Comparison of ENCODE assay signal across 8 mouse cellular contexts in the genomic region with DNA sequence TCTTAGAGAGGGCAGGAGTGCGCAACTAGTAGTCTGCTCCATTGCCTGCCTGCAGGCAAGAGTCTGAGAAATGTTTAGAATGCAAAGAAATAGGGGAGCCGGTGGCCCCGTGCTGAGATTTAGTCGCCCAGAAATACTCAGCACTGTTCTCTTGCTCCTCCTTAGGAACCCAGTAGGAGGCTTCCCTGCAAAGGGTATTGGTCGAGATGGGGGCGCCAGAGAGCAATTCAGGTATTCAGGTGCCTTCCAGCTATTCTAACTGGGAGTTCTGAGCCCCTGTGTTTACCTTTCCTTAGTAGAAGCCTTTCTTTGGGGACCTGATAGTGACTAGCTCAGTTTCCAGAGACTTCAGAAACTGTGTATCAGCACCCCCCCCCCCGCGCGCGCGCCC. TPM values are rescaled to one million over a fixed set of nuclear protein-coding genes. Genes with fewer than 3 reads are reported as not detected.
DNase-seq lines count a peak whose midpoint lies in the region; ATAC-seq lines count a peak whose summit lies in the region.

No protein-coding gene starts in this region.

- peaks cover 71% of the 10 kb centered on the region for H3K27me3 ChIP-seq in megakaryocyte, embryonic 14.5 days (replicated peaks)
- H3K27me3 ChIP-seq in embryonic facial prominence, embryonic 11.5 days (ENCODE audit: control insufficient read depth, insufficient read depth, low read length), result peaks cover 42% of the 10 kb centered on the region
- peaks cover 19% of the 10 kb centered on the region for H3K27me3 ChIP-seq in hindbrain, embryonic 16.5 days (replicated peaks; ENCODE audit: control insufficient read depth, insufficient read depth, low read length)
- H3K27me3 ChIP-seq in liver, embryonic 16.5 days (ENCODE audit: control insufficient read depth, insufficient read depth, low read depth, low read length), result peaks cover 59% of the 10 kb centered on the region
- peaks cover 71% of the 10 kb centered on the region for H3K27me3 ChIP-seq in neural tube, embryonic 15.5 days (replicated peaks)

- H3K4me3 ChIP-seq in megakaryocyte, embryonic 14.5 days (replicated peaks), result peak overlapping the region; percentile 92
- peak overlapping the region; percentile 30 for H3K4me3 ChIP-seq in embryonic facial prominence, embryonic 11.5 days (ENCODE audit: low read depth, low read length)
- peak overlapping the region; percentile 39 for H3K4me3 ChIP-seq in hindbrain, embryonic 16.5 days (ENCODE audit: low read length)
- peak overlapping the region; percentile 49 for H3K4me3 ChIP-seq in liver, embryonic 16.5 days (ENCODE audit: low read depth, low read length)
- peak overlapping the region; percentile 37 for H3K4me3 ChIP-seq in neural tube, embryonic 15.5 days (replicated peaks)

- H3K9ac ChIP-seq in embryonic facial prominence, embryonic 11.5 days (replicated peaks; ENCODE audit: low read length), result no peak overlapping the region
- H3K9ac ChIP-seq in hindbrain, embryonic 16.5 days (ENCODE audit: low read depth, low read length), result peak overlapping the region; percentile 52
- no peak overlapping the region for H3K9ac ChIP-seq in liver, embryonic 16.5 days (ENCODE audit: low read depth, low read length)
- H3K9ac ChIP-seq in neural tube, embryonic 15.5 days (replicated peaks), result no peak overlapping the region

- no peak for ATAC-seq in megakaryocyte, adult 5-6 weeks (ENCODE audit: poor library complexity, severe bottlenecking)
- no peak for ATAC-seq in embryonic facial prominence, embryonic 11.5 days (replicated peaks; ENCODE audit: insufficient number of reproducible peaks, low FRiP score, low TSS enrichment, low read depth)
- ATAC-seq in hindbrain, embryonic 16.5 days, result peak; percentile 19; the same call in 1 of the 2 replicates
- no peak for ATAC-seq in liver, embryonic 16.5 days (ENCODE audit: low read depth)
- ATAC-seq in neural tube, embryonic 15.5 days (ENCODE audit: low FRiP score), result no peak

- H3K27ac ChIP-seq in embryonic facial prominence, embryonic 11.5 days (replicated peaks; ENCODE audit: low read depth, low read length), result no peak overlapping the region
- no peak overlapping the region; the same call in 1 of the 2 replicates for H3K27ac ChIP-seq in hindbrain, embryonic 16.5 days (ENCODE audit: low read depth, low read length)
- no peak overlapping the region for H3K27ac ChIP-seq in liver, embryonic 16.5 days (ENCODE audit: low read length)
- no peak overlapping the region for H3K27ac ChIP-seq in neural tube, embryonic 15.5 days (replicated peaks)

- DNase-seq in embryonic facial prominence, embryonic 11.5 days (ENCODE audit: low spot score), result peak; percentile 66
- DNase-seq in gastrocnemius, postnatal 4 days (ENCODE audit: low spot score in 2 of 2), result no peak
- DNase-seq in layer of hippocampus, adult 9-11 months, result no peak

- H3K4me2 ChIP-seq in embryonic facial prominence, embryonic 11.5 days (ENCODE audit: low read depth, low read length), result peak overlapping the region; percentile 50
- peak overlapping the region; percentile 63 for H3K4me2 ChIP-seq in hindbrain, embryonic 16.5 days (ENCODE audit: low read length)
- H3K4me2 ChIP-seq in liver, embryonic 16.5 days (ENCODE audit: low read depth, low read length), result peak overlapping the region; percentile 65
- peak overlapping the region; percentile 63 for H3K4me2 ChIP-seq in neural tube, embryonic 15.5 days

- WGBS in embryonic facial prominence, embryonic 11.5 days, result 3% methylated on average over 11 of the region's 11 CpGs
- 12% methylated on average over 11 of the region's 11 CpGs for WGBS in hindbrain, embryonic 16.5 days
- whole genome bisulfite sequencing in liver, embryonic 16.5 days (ENCODE audit: insufficient replicate concordance), result 3% methylated on average over 11 of the region's 11 CpGs
- 11% methylated on average over 11 of the region's 11 CpGs for WGBS in neural tube, embryonic 15.5 days

- H3K9me3 ChIP-seq in megakaryocyte, embryonic 14.5 days, result peaks cover 12% of the 10 kb centered on the region; the same call in 1 of the 2 replicates
- H3K9me3 ChIP-seq in embryonic facial prominence, embryonic 11.5 days (replicated peaks; ENCODE audit: control insufficient read depth, low read length), result no peaks in the 10 kb centered on the region
- H3K9me3 ChIP-seq in hindbrain, embryonic 16.5 days (ENCODE audit: control insufficient read depth, low read length), result no peaks in the 10 kb centered on the region
- H3K9me3 ChIP-seq in liver, embryonic 16.5 days (replicated peaks; ENCODE audit: control insufficient read depth, low read length), result no peaks in the 10 kb centered on the region
- no peaks in the 10 kb centered on the region for H3K9me3 ChIP-seq in neural tube, embryonic 15.5 days (replicated peaks)

- no peaks in the 10 kb centered on the region for H3K36me3 ChIP-seq in megakaryocyte, embryonic 14.5 days (replicated peaks; ENCODE audit: low read length)
- no peaks in the 10 kb centered on the region for H3K36me3 ChIP-seq in embryonic facial prominence, embryonic 11.5 days (replicated peaks; ENCODE audit: control insufficient read depth, insufficient read depth, low read depth, low read length)
- no peaks in the 10 kb centered on the region for H3K36me3 ChIP-seq in hindbrain, embryonic 16.5 days (ENCODE audit: control insufficient read depth, insufficient read depth, low read length)
- H3K36me3 ChIP-seq in liver, embryonic 16.5 days (ENCODE audit: control insufficient read depth, insufficient read depth), result no peaks in the 10 kb centered on the region
- no peaks in the 10 kb centered on the region for H3K36me3 ChIP-seq in neural tube, embryonic 15.5 days

- peaks cover 20% of the 10 kb centered on the region for H3K4me1 ChIP-seq in megakaryocyte, embryonic 14.5 days
- peaks cover 6% of the 10 kb centered on the region; the same call in 1 of the 2 replicates for H3K4me1 ChIP-seq in embryonic facial prominence, embryonic 11.5 days (ENCODE audit: control insufficient read depth, insufficient read depth, low read length)
- H3K4me1 ChIP-seq in hindbrain, embryonic 16.5 days (ENCODE audit: control insufficient read depth, insufficient read depth, low read depth, low read length), result peaks cover 13% of the 10 kb centered on the region
- no peaks in the 10 kb centered on the region for H3K4me1 ChIP-seq in liver, embryonic 16.5 days (ENCODE audit: control insufficient read depth, low read depth, low read length)
- H3K4me1 ChIP-seq in neural tube, embryonic 15.5 days, result peaks cover 24% of the 10 kb centered on the region

RNA-seq across cellular contexts. Expression of a gene that starts 11.5 kb away (rescaled TPM):
- not detected in 2 replicates for polyA plus RNA-seq in megakaryocyte, embryonic 14.5 days (2012; ENCODE audit: insufficient read depth, low replicate concordance)
- total RNA-seq in megakaryocyte, adult 5-6 weeks (2015), result not detected in 2 replicates
- total RNA-seq in megakaryocyte, adult 5-6 weeks (2017), result not detected in 2 replicates
- 8.8 and 9.6 TPM in 2 replicates for polyA plus RNA-seq in embryonic facial prominence, embryonic 11.5 days (2014; fragmentation: Nextera tagmentation; extraction: Ambion mirVana)
- 19.3 and 22.6 TPM in 2 replicates for polyA plus RNA-seq in hindbrain, embryonic 16.5 days (2015; fragmentation: Nextera tagmentation; extraction: Ambion mirVana)
- polyA plus RNA-seq in liver, embryonic 16.5 days (2015; fragmentation: Nextera tagmentation; extraction: Ambion mirVana), result not detected in 2 replicates
- polyA plus RNA-seq in neural tube, embryonic 15.5 days (2015; fragmentation: Nextera tagmentation; extraction: Ambion mirVana), result 8.1 and 11.4 TPM in 2 replicates
- under 1 TPM; 0.49 to 0.52 TPM for total RNA-seq in gastrocnemius, postnatal 4 days (2021)

Comparison
In these comparisons a context has a peak if more than half of its experiments do, and no peak if none do; other contexts are left out.
1. H3K4me3 ChIP-seq: peak in every context shown above with its lines; median percentile 92 in megakaryocyte, embryonic 14.5 days; 49 in liver, embryonic 16.5 days; 39 in hindbrain, embryonic 16.5 days; 37 in neural tube, embryonic 15.5 days; 30 in embryonic facial prominence, embryonic 11.5 days.